Mouse (Mus musculus) frontal cortex, postnatal 10 days (tissue): Measurements from ENCODE around the gene Dpp6.

Experiments used
- DNase-seq, 2 experiments: peaks; one replicate each; pipeline ENCODE4 v3.0.0; 2022; ENCODE audit warnings: low spot score in 2 of 2, mixed read lengths in 1 of 2

Dpp6 gene

DNA sequence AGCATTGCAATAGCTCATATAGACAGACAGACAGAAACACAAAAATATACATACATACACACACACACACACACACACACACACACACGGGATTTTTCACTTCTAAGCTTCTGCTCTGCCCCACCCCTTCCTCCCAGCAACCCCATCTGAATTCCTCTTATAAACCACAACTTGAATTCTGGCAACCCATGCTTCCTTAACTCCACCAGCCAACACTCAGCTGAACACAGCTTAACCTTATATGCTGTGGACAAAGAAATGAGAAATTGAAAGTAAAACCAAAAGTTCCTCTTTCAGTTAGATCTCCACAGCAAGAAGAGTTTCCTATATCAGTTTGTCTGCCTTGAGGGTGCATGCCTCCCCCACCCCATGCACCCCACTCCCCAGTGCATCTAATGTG is 378.0 kb downstream of the Dpp6 start:
- no peak for DNase-seq

DNA sequence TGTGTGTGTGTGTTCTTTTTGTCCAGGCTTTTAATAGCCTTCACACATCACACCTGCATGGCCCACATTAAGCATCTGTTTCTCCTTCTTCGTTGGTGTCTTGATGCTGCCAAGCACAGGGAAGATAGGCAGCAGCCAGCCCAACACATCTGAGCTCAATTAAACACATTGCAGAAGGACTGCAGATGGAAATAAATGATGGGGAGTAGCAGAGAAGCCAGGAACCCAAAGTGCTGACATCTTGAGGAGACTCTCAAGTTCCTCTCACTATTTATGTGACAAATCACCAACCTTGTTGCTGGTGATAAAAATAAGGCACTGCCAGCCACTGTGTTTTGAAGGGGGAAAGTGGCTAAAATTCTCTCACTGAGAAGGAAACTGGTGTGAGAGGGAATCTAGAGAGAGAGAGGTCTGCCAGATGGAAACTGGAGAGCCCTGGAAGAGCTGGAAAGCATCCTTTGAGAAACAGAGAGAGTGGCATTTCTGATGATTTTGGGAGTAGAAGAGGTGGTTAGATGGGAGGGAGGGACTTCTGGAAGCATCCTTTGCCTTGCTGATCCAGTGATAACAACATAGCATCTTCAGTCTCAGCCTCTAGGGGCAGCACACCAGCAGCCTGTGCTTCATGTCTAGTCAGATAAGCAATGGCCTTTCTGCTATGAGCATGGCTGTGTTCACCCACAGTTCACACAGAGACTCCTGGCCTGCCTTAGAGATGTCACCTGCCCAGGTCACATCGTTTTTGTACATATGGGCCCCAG is 383.8 kb downstream of the Dpp6 start:
- DNase-seq, result peak in 1 of 2 experiments; percentile 11

DNA sequence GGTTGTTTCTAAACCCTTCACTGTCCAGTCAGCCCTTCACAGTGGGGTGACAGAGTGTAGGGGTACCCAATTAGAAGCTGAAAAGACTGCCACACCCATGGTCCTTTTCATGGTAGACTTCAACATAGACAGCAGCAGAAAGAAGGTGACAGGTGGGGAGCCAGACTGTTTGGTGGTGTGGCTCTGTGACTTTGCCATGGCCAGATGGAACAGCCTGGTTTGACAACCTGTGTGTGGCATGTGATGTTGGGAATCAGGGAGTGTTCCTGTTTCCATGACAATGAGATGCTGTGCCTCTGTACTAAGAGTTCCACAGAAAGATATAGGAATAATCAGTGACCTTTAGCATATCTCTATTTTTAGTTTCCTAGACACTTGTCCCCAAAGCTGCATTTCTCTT is 386.1 kb downstream of the Dpp6 start:
- DNase-seq, result no peak

DNA sequence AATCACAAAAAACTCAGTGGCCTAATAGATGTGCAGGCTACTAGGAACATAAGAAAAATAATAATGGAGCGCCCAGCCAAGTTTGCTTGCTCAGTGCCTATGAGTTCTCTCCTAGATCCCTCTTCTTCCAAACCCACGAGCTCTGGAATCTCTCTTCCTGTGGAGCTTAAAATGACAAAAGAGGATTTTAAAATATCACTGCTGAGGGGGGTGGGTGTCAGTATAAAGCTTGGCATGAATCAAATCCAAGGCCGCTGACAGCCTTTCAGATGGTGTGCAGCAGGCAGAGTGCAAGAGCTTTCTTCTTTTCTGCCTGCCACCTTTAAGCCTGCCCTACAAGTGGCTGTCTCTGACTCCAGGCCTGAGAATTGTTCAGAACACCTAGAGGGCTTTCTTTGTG is 387.7 kb downstream of the Dpp6 start:
- DNase-seq, result no peak

DNA sequence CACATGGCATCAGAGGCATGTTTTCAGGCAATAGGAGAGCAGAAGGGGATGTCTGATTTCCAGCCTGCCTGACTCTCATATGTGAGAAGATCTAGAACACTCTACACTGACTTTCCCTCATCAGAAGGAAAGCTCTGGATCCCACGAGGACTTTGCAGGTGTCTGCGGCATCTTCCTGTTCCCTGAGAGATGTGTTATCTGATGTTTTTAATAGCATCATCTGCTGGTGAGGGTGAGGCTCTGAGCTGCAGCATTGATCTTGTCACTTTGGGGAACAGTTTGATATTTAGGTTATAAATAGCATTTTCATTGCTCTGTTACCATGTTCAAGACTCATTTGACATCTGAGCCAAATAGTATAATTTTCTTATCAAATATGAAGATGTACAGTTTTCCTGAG is 388.8 kb downstream of the Dpp6 start:
- no peak for DNase-seq

DNA sequence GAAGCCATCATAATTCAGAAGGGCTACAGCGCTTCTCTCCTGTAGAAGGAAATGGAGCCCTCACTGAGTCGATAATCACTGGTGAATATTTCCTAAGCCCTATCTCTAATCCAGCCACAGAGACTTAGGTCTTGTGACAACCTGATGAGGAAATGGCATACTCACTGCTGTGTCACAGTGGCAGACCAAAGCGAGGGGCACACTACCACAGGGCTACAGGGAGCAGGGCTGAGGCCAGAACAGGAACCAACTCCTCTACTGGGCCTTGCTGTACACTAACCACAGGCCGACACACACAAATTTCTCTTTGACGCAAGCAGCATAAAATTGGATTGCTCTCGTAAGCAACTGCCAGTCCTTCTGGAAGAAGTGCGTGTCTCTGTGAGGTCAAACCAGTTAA is 389.2 kb downstream of the Dpp6 start:
- DNase-seq, result no peak

DNA sequence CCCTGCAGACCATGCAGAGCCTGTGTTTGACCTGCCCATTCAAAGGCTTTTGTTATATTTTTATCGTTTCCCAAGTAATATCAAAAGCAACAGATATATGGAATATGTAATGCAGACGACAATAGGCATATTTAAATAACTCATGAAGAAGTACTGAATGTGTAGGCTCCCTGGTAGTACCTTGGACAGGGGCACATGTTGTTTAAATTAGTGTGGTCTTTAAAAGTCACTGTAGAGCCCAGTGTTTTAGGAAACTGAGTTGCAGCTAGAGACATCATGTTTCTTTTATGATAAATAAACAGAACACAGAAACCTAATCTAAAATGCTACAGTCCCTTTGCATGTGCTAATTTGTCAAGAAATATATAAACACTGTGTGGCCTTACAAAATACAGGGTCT is 403.1 kb downstream of the Dpp6 start:
- no peak for DNase-seq

DNA sequence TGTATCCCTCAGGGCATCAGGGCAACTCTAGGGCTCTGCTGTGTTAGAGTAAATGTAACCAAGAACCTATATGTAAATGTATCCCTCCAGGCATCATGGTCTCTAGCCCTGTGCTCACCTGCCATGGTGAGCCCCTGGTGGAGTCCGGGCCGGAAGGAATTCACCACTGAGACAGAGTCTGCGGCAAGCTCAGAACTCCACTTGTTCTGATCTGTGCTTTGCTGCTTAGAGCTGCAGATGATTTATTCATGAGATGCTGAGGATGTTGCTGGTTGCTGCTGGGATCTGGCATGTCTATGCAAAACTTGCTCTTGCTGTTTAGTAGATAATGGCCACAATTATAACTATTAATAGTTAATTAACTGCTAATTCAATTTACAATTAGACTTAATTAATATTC is 425.1 kb downstream of the Dpp6 start:
- DNase-seq, result no peak

DNA sequence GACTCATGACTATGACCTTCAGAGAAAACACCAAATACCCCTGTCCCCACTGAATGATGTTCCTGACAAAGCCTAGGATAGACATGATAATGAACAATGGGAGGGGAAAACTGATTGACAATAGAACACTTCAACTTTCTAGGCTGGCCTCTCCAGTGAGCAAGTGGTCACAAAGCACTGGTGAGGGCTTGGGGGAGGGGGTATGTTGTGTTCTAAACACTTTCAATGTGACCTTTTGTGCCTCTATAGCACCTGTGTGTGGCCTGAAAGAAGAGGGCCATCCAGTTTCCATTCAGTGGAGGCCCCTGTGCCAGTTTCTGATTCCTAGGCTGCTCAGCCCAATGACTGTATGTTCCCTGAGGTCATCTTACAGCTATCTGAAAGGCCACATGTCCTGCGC is 426.2 kb downstream of the Dpp6 start:
- DNase-seq, result no peak

DNA sequence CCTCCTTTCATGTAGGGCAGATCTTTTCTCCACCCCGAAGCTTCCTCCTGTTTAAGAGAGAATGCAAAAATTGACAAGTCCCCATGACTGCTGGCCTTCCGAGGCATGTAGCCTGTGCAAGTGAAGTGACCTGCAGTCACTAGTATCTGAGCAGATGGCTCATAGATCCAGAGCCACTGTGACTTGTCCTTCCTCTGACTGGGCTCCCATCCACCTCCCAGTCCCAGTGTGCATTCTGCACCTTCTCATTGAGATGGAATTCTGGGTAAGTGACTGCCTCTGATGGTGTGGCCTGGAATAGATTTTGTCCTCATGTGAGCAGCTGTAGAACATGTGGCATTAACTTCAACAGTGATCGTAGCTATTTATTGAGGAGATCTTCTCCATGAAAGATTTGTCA is 430.8 kb downstream of the Dpp6 start:
- no peak for DNase-seq

DNA sequence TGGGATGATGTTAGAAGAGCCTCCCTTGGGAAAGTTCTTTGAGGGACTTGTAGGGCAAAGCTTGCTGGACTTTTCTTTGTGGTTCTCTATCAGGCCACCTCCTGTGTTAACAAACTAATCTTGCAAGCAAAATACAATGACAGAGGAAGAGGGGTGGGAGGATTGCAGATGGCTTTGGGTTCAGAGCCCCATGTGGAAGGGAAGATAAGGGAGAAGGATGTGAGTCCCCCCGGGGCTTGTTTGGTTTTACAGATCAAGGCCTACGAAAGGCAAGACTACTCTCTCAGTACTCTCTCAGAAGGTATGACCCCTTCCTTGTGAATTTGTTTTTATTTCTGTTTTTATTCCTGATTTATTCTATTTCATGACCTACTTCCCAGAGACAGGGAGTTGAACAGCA is 431.7 kb downstream of the Dpp6 start:
- DNase-seq, result no peak

DNA sequence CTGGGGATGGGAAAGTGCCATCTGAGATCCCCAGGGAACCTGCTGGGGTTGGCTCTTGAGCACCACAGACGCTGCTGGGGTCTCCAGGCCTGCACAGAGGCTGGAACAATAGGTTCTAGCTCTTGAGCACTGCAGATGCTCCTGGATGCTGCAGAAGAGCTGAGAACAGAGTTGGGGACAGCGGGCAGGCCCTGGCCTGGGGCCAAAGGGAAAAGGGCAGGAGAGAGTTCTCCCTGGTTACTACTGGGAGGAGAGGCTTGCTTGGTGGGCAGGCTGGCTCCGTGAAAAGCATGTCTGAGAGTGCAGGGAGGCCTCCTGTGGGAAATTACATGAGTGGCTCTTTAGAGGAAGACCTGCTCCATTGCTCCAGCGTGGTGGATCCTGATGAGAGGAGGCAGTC is 432.9 kb downstream of the Dpp6 start:
- DNase-seq, result no peak

DNA sequence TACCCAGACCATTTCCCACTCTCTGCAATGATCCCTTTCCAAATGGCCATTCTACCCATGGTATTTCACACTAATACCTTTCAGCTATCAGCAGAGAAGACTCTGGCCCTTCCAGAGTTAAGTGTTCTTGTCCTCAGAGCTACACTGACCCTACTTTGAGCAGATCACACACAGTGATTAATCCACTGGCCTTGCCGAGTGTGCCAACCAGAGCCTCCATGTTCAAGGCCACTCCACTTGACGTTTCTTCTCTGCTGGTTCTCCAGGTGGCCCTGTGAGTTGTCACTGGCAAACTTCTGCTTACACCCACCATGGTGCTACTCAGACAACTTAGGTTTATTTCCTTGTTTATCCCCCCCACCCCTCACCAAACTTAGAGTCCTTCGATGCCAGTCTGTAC is 433.9 kb downstream of the Dpp6 start:
- DNase-seq, result no peak

DNA sequence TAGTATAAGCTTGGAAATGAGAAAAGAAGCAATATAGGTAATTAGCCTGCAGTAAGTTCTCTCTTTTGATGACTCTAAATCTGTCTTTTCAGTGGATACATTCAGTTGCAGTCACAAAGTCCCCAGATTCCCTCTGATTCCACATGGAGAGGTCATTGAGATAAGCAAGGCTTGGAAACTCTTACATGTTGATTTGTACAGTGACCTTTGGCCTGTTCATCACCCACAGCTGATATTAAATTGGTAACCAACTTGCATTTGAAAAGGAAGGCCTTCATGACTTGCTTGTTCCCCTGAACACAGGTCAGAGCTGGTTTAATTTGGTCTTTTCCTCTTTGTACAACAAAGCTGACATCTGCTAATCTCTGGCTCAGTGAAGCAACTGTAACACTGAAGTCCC is 434.4 kb downstream of the Dpp6 start:
- DNase-seq, result no peak

DNA sequence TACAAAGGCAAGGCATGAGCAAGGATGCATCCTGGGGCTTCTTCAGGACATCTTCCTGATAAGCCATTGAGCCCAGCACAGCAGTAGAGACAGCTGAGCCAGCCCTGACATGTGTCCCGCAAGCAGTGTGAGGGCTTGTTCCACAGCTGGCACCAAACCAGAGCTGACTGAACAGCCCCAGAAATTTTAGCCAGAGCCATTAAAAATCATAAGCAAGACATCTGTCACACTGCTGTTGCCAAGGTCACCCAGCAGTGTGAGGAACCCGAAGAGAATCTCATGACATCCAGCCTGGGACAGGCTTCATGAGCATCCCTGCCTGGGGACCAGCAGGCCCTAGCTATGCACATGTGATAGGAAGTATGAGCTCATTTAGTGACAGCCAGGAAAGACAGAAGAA is 438.2 kb downstream of the Dpp6 start:
- no peak for DNase-seq

DNA sequence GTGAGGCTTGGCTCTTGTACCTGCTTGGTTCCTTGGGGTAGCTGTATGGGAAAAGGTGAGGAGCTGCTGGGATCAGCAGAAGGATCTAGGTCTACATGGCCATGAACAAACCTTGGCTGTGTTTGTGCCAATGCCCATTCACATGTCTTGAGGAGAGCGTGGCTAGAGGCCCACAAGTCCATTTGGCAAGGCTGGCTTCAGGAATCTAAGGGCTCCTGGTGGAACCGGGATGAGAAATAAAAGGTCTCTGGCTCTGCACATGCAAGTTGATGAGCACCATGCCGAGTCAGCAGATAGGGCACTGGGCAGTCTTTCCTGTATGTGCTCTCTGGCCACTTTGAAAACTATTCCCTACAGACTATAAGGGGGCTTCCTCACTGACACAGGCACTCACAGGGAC is 441.6 kb downstream of the Dpp6 start:
- DNase-seq, result no peak

DNA sequence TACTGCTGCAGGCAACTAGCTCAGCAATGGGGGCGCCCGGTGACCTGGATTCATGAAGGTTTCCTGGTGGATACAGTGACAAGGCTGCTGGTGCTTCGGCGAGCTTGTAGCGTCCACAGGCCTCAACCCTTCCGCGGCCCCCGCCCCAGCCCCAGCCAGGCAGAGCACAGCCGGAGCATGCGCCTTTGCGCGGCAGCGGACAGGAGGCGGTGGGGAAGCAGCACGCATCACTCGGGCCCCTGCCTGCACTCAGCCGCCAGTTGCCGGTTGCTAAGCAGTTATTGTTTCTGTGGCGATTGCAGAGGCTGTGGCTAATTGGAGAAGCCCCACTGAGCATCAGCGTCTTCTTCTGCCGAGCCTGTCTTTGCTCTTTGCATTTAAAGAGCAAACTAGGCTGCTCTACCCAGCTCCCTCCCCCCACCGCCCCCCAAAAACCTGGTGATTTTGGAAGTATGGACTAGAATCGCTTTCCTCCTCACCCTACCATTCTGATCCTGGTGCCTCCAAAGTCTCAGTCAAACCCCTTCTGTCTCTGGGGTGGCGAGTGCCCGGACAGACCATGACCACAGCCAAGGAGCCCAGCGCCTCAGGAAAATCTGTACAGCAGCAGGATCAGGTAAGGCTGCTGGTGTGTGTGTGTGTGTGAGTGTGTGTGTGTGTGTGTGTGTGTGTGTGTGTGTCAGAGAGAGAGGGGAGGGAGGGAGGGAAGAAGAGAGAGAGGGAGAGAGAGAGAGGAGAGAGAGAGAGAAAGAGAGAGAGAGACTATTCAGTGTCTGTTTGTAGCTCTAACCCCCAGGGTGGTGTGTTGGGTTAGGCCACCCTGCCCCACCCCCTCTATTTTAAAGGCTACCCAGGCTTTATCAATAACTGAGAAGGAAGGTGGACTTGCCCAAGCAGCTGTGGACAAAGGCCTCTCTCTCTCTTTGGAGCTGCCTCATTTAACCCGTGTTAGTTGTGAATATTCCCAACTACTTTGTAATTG is 445.0 kb downstream of the Dpp6 start:
- DNase-seq, result peak; percentile 66 to 74

DNA sequence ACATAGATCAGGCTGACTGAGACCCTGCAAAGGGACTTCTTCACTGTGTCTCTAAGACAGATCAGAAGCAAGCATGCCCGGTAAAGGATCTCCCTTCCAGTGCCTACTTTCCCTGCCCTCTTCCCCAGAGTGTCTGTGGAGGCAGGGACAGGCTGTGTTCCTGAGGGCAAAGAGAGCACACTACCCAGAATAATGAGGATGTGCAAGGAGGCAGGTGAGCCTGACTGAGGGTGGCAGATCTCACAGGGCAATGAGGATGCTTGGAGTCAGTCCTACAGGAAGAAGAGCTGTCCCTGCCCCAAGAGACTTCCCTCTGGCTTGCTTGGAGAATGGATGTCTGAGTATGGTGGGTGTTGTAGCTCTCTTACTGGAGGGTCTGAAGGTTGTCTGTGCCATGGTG is 445.7 kb downstream of the Dpp6 start:
- DNase-seq, result no peak

DNA sequence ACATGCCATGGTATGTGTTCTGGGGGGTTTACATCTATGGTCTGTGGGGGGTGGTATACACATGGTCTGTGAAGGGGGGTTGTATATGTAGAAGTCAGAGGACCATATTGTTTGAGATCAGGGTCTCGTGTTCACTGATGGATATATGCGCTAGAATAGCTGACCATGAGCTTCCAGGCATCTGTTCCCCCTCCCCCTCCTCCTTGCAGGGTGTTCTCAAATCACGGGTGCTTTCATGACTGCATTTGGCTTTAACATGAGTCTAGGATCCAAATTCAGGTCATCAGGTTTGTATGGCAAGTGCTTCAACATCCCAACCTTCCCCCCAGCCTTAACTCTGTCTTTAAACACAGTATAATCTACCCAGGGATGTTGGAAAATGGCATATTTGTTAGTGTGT is 448.3 kb downstream of the Dpp6 start:
- DNase-seq, result no peak

DNA sequence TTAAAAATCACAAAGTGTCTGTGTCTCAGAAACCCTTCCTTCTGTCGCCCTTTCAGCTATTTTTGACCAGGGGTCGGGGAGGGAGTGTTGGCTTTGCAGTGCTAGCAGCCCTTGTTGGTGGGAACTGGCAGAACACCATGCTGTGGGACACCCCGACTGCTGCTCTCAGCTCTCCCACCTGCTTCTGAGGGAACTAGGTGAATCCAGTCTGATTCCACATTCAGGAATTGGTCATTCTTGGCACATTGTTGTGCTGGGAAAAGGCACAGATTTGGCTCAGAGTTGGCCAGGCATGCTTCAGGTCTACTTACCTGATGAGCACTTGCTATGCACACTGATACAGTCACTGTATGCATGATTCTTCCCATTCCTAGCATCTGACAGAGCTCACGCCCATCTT is 454.3 kb downstream of the Dpp6 start:
- DNase-seq, result no peak

DNA sequence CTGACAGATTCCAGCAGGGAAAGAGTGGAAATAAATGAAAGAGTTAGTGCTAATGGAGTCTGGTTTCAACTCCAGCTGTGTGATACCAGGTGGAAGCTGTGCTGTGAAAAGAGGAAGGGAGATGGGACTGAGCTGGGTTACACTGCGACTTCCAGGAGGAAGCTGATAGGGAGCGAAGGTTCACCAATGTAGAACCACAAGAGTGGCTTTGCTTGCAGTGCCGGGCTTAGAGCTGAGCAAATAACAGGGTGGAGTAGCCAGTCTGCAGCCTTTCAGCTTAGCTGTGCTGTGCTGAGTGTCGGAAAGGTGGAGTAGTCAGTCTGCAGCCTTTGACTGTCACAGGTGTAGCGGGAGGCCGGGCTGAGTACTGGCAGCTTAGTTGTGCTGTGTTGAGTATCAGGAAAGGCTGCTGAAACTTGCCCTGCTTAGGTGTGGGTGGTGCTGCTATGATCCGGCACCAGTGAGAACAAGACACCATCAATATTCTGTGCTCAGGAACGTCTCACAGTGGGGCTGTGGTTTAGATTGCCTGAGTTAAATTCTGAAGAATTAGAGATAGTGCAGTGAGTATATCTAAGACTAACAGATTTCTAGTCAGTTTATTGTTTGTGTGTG is 457.9 kb downstream of the Dpp6 start:
- no peak for DNase-seq

DNA sequence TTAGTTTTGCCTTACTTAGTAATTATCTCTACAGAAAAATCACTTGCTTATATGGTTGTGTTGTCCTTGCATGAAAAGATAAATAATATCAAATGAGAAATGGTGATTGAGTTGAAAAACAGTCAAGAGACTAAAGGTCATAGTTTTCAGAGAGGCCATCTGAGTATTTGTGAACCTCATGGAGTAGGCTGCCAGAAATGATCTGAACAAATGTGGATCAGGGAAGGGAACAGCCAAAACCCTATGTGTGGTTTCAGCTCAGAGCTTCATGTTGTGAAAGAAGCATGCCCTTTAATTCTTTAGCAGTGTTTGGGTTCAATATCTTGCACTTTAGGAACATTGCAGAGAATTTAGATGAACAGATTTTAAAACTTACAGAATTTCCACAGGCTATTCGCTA is 458.9 kb downstream of the Dpp6 start:
- no peak for DNase-seq
